Mouse (Mus musculus) forebrain, embryonic 14.5 days (tissue): Measurements from ENCODE around the gene Nxn. TPM values are rescaled to one million over a fixed set of nuclear protein-coding genes. Genes with fewer than 3 reads are reported as not detected.

Source experiments
- ATAC-seq: fragments of 200-750 bp; cut with Nextera tagmentation; 2 replicates; pipeline ENCODE4 v1.8.0; 2017; ENCODE audit warnings: mild to moderate bottlenecking, moderate library complexity
- DNase-seq: peaks from one replicate; pipeline ENCODE4 v3.0.0-alpha.2; 2015; ENCODE audit warnings: low spot score
- H3K27ac ChIP-seq: fragments of 300-500 bp; sonication (generic); 2 replicates; pipeline ENCODE4 v1.5.1; 2014; ENCODE audit warnings: low read depth, mild to moderate bottlenecking, control low read depth, low read length, moderate library complexity
- H3K27me3 ChIP-seq: fragments of 300-500 bp; sonication (generic); replicated peaks from 2 replicates; pipeline ENCODE4 v1.6.1; 2014; ENCODE audit warnings: low read length, control low read depth, mixed read lengths; ENCODE audit not compliant: control insufficient read depth, insufficient read depth
- H3K36me3 ChIP-seq: fragments of 300-500 bp; sonication (generic); 2 replicates; pipeline ENCODE4 v1.6.1; 2014; ENCODE audit warnings: low read length, control low read depth; ENCODE audit not compliant: control insufficient read depth, insufficient read depth
- H3K4me1 ChIP-seq: fragments of 300-500 bp; sonication (generic); 2 replicates; pipeline ENCODE4 v1.6.1; 2014; ENCODE audit warnings: antibody characterized with exemption, low read length, control low read depth; ENCODE audit not compliant: control insufficient read depth, insufficient read depth
- H3K4me2 ChIP-seq: fragments of 300-500 bp; sonication (generic); 2 replicates; pipeline ENCODE4 v1.6.1; 2014; ENCODE audit warnings: mild to moderate bottlenecking, control low read depth, low read length
- H3K4me3 ChIP-seq: fragments of 300-500 bp; sonication (generic); 2 replicates; pipeline ENCODE4 v1.5.1; 2014; ENCODE audit warnings: low read depth, low read length, control low read depth
- H3K9ac ChIP-seq: fragments of 300-500 bp; sonication (generic); 2 replicates; pipeline ENCODE4 v1.6.1; 2014; ENCODE audit warnings: mild to moderate bottlenecking, low read length, control low read depth, moderate library complexity
- H3K9me3 ChIP-seq: fragments of 300-500 bp; sonication (generic); replicated peaks from 2 replicates; pipeline ENCODE4 v1.6.1; 2016; ENCODE audit warnings: low read length, control low read depth, mixed read lengths; ENCODE audit not compliant: control insufficient read depth
- WGBS: fragments of 180-500 bp; shearing (Covaris S2); extraction: QIAGEN DNeasy Blood & Tissue Kit; methylation state at CpG from one replicate; pipeline ENCODE4 v1.1.7; 2014; 5-methylcytosine and 5-hydroxymethylcytosine counted together
- polyA plus RNA-seq: library from polyadenylated mRNA; unstranded; fragments of >200 nt; fragmentation: Nextera tagmentation; extraction: Ambion mirVana; gene quantifications from 2 replicates; pipeline ENCODE4 v1.2.1, GENCODE M21; 2014

Nxn gene
- polyA plus RNA-seq, 1 experiment from 2014 or later = 21.2 TPM

GRCm38 (mm10) chr11:76379921-76380544 is 18.9 kb downstream of the Nxn start:
- H3K27ac ChIP-seq = no peak overlapping the region
- no peak overlapping the region for H3K4me2 ChIP-seq
- no peak overlapping the region for H3K9ac ChIP-seq
- WGBS = 54% methylated on average over 11 of the region's 11 CpGs
- no peaks in the 10 kb centered on the region for H3K9me3 ChIP-seq
- H3K4me1 ChIP-seq = peaks cover 28% of the 10 kb centered on the region
- no peak overlapping the region for H3K4me3 ChIP-seq
- H3K36me3 ChIP-seq = no peaks in the 10 kb centered on the region
- H3K27me3 ChIP-seq = no peaks in the 10 kb centered on the region
- ATAC-seq (no peak), DNase-seq (no peak)

DNA sequence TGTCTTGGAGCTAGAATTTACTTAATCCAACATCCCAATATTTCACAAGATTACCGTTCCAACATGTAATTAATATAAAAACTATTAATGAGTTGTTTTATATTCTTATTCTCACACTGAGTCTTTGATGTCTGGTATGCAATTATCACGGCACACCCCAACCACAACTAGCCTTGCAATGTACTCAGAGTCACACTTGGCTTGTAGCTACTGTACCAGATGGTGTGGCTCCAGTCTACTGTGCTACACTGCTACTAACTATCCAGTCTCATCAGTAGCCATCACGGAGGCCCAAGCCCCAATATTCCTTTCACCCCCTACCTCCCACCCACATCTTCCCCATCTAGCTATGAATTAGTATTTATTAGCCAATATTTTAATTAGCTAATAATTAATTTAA is 22.5 kb downstream of the Nxn start:
- Histone ChIP-seq H3K4me3 (no peak overlapping the region), H3K36me3 (no peaks in the 10 kb centered on the region), H3K27ac (no peak overlapping the region), H3K4me1 (peaks cover 8% of the 10 kb centered on the region; the same call in 1 of the 2 replicates), H3K9ac (no peak overlapping the region), H3K27me3 (no peaks in the 10 kb centered on the region), H3K4me2 (no peak overlapping the region), H3K9me3 (no peaks in the 10 kb centered on the region)
- WGBS = 61% methylated on average over 3 of the region's 3 CpGs
- no peak for DNase-seq
- ATAC-seq = no peak

DNA sequence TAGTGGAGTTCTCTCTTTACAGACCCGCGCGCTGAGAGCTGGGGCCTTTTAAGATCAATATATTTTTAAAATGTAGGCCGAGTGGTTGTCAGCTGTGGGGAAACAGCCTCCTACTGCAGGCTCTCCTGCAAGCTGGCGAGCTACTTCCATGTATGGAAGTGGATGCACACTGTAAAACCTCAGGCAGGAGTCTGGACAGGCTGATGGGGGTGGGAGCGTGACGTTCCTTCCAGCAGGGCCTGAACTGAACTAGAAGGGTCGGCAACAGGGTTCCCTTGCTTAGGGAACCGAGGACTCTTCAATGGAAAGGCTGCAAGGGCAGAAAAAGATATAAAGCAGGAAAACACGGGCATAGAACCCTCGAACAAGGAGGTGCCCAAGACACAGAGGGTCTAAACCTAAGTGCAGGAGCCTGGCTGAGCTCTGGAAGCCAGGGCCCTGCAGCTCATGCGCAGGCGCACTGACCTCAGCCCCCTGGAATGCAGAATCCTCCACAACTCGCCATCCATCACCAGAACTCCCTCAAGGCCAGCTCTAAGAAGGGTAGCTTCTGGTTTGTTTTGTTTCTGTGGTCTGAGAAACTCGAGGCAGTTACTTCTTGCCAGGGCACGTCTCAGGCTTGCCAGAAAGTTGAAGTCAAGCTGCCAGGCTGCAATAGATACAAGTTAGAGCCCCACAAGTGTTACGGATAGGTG is 24.3 kb downstream of the Nxn start:
- Histone ChIP-seq H3K4me2 (no peak overlapping the region), H3K27ac (no peak overlapping the region), H3K27me3 (no peaks in the 10 kb centered on the region), H3K9me3 (no peaks in the 10 kb centered on the region), H3K36me3 (no peaks in the 10 kb centered on the region), H3K4me1 (peaks cover 2% of the 10 kb centered on the region; the same call in 1 of the 2 replicates), H3K4me3 (no peak overlapping the region), H3K9ac (no peak overlapping the region)
- WGBS = 72% methylated on average over 17 of the region's 17 CpGs
- DNase-seq (no peak), ATAC-seq (no peak)

GRCm38 (mm10) chr11:76372534-76372933 is 26.4 kb downstream of the Nxn start:
- H3K27me3 ChIP-seq = no peaks in the 10 kb centered on the region
- DNase-seq (no peak), ATAC-seq (no peak)
- H3K36me3 ChIP-seq = no peaks in the 10 kb centered on the region
- H3K27ac ChIP-seq = no peak overlapping the region
- H3K4me2 ChIP-seq = no peak overlapping the region
- no peaks in the 10 kb centered on the region for H3K9me3 ChIP-seq
- WGBS = 38% methylated on average over 6 of the region's 6 CpGs
- H3K9ac ChIP-seq = no peak overlapping the region
- no peak overlapping the region for H3K4me3 ChIP-seq
- H3K4me1 ChIP-seq = peaks cover 2% of the 10 kb centered on the region; the same call in 1 of the 2 replicates

GRCm38 (mm10) chr11:76372120-76372519 is 26.8 kb downstream of the Nxn start:
- H3K27ac ChIP-seq = no peak overlapping the region
- no peak overlapping the region for H3K4me3 ChIP-seq
- no peak overlapping the region for H3K9ac ChIP-seq
- H3K9me3 ChIP-seq = no peaks in the 10 kb centered on the region
- H3K4me2 ChIP-seq = no peak overlapping the region
- DNase-seq (no peak), ATAC-seq (no peak)
- H3K27me3 ChIP-seq = no peaks in the 10 kb centered on the region
- H3K4me1 ChIP-seq = peaks cover 2% of the 10 kb centered on the region; the same call in 1 of the 2 replicates
- 70% methylated on average over 2 of the region's 2 CpGs for WGBS
- H3K36me3 ChIP-seq = no peaks in the 10 kb centered on the region

- Histone ChIP-seq H3K36me3 (no peaks in the 10 kb centered on the region), H3K27me3 (no peaks in the 10 kb centered on the region), H3K9ac (no peak overlapping the region), H3K9me3 (no peaks in the 10 kb centered on the region), H3K4me2 (no peak overlapping the region), H3K4me3 (no peak overlapping the region), H3K27ac (no peak overlapping the region), H3K4me1 (peaks cover 2% of the 10 kb centered on the region; the same call in 1 of the 2 replicates)
- DNase-seq (no peak), ATAC-seq (no peak)
Measured at GRCm38 (mm10) chr11:76370491-76370890, 28.4 kb downstream of the Nxn start.

- no peak overlapping the region for H3K4me2 ChIP-seq
- DNase-seq (no peak), ATAC-seq (no peak)
- H3K36me3 ChIP-seq = no peaks in the 10 kb centered on the region
- H3K27ac ChIP-seq = no peak overlapping the region
- H3K27me3 ChIP-seq = no peaks in the 10 kb centered on the region
- H3K4me3 ChIP-seq = no peak overlapping the region
- no peak overlapping the region for H3K9ac ChIP-seq
- WGBS = 87% methylated on average over 15 of the region's 15 CpGs
- H3K9me3 ChIP-seq = no peaks in the 10 kb centered on the region
- peaks cover 7% of the 10 kb centered on the region; the same call in 1 of the 2 replicates for H3K4me1 ChIP-seq
Measured at GRCm38 (mm10) chr11:76366720-76367119, 32.2 kb downstream of the Nxn start.

DNA sequence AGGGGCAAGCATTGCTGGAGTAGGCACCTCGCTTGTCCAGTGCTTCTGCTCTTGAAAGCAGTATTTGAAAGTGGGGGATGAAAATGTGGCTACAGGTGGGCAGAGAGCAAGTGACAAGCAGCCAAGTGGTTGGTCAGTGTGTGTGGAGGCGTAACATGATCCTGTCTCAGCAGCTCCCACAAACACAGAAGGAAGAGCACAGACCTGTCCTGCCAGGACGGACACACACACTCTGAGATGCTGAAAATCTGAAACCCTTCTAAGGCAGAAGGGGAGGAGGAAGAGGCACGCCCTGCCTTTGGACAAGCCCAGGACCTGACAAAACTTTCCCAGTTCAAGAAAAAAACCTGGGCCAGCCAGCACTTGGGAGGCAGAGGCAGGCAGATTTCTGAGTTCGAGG is 34.9 kb downstream of the Nxn start:
- WGBS = 75% methylated on average over 5 of the region's 5 CpGs
- ATAC-seq (no peak), DNase-seq (no peak)
- Histone ChIP-seq H3K36me3 (no peaks in the 10 kb centered on the region), H3K9ac (no peak overlapping the region), H3K27me3 (no peaks in the 10 kb centered on the region), H3K4me2 (no peak overlapping the region), H3K27ac (no peak overlapping the region; the same call in 1 of the 2 replicates), H3K9me3 (no peaks in the 10 kb centered on the region), H3K4me3 (no peak overlapping the region), H3K4me1 (peaks cover 10% of the 10 kb centered on the region)

GRCm38 (mm10) chr11:76363636-76364035 is 35.3 kb downstream of the Nxn start:
- no peaks in the 10 kb centered on the region for H3K9me3 ChIP-seq
- no peaks in the 10 kb centered on the region for H3K36me3 ChIP-seq
- 25% methylated on average over 9 of the region's 9 CpGs for WGBS
- ATAC-seq (no peak), DNase-seq (no peak)
- no peak overlapping the region for H3K9ac ChIP-seq
- H3K4me1 ChIP-seq = peaks cover 12% of the 10 kb centered on the region
- H3K4me2 ChIP-seq = no peak overlapping the region
- no peaks in the 10 kb centered on the region for H3K27me3 ChIP-seq
- no peak overlapping the region; the same call in 1 of the 2 replicates for H3K27ac ChIP-seq
- no peak overlapping the region for H3K4me3 ChIP-seq
